Mouse (Mus musculus): ENCODE measurements at regions not wholly inside any gene's neighbourhood (a gene's known extent, or its start where the extent isn't known, plus 50 kb on each side); places are given as distances from the start of the nearest gene placed in this dataset. TPM values are rescaled to one million over a fixed set of nuclear protein-coding genes. Genes with fewer than 3 reads are reported as not detected.

DNA sequence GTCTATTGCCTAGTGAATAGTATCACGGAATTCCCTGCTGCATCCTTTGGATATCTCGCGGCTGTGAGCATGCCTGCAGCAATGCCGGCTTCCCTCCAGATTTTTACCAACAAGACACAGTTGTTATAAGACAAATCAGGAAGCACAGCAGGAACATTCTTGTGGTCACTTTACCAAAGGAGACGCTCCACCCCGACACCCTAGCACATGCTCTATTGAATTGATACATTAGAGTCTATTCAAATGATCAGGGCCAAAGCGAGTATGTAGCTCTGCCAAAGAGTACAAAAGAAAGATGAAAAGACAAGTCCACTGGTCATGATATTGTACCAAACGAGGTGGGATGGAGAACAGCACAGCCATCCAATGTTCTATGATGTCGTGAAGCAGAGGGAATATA is 376.1 kb upstream of the Fat1 start:
- no peak overlapping the region for H3K4me3 ChIP-seq (replicated peaks; ENCODE audit: low read length)
- 85% methylated on average over 9 of the region's 9 CpGs for WGBS
- ATAC-seq (ENCODE audit: low FRiP score, low read depth): no peak
- H3K9ac ChIP-seq (ENCODE audit: low read depth, low read length, severe bottlenecking): no peak overlapping the region
- H3K4me1 ChIP-seq (ENCODE audit: control insufficient read depth, insufficient read depth, low read length): no peaks in the 10 kb centered on the region
- H3K27ac ChIP-seq (replicated peaks; ENCODE audit: low read depth, low read length): no peak overlapping the region
- no peak for TF ChIP-seq POLR2A (IDR thresholded peaks at IDR 0.05; ENCODE audit: borderline replicate concordance, extremely low read depth, insufficient read depth, insufficient read length)
- no peaks in the 10 kb centered on the region for H3K36me3 ChIP-seq (ENCODE audit: control insufficient read depth, insufficient read depth, low read length)
- H3K4me2 ChIP-seq (replicated peaks; ENCODE audit: low read depth, low read length, severe bottlenecking): no peak overlapping the region
- DNase-seq (ENCODE audit: low spot score): no peak
- H3K27me3 ChIP-seq (ENCODE audit: control insufficient read depth, insufficient read depth, low read length): no peaks in the 10 kb centered on the region
- no peaks in the 10 kb centered on the region for H3K9me3 ChIP-seq (ENCODE audit: control insufficient read depth, low read length)

DNA sequence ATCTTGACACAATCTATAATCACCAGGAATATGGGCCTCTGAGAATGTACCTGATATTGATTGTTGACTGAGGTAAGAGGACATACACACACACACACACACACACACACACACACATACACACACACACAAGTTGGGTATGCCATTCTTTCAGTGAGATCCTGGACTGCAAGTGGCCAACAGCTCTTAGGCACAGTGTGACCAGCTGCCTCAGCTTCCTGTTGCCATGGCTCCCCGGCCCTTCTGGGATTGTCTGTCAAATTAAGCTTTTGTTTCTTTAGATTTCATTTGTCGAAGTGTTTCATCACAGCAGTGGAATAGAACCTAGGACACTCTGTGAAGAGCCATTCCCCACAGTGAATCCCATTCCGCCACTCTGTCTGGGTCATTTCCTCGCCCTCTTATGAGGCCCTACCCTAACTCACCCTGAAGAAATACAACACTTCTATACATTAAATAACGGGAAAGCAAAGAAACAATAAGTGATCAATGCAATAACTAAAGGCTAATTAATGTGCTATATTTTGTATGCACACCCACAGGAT is 358.9 kb upstream of the Fat1 start:
- Histone ChIP-seq H3K4me3 (replicated peaks; ENCODE audit: low read length) (no peak overlapping the region), H3K4me1 (ENCODE audit: control insufficient read depth, insufficient read depth, low read length) (no peaks in the 10 kb centered on the region), H3K27me3 (ENCODE audit: control insufficient read depth, insufficient read depth, low read length) (no peaks in the 10 kb centered on the region), H3K36me3 (ENCODE audit: control insufficient read depth, insufficient read depth, low read length) (no peaks in the 10 kb centered on the region), H3K9ac (ENCODE audit: low read depth, low read length, severe bottlenecking) (no peak overlapping the region), H3K9me3 (ENCODE audit: control insufficient read depth, low read length) (no peaks in the 10 kb centered on the region), H3K4me2 (replicated peaks; ENCODE audit: low read depth, low read length, severe bottlenecking) (no peak overlapping the region), H3K27ac (replicated peaks; ENCODE audit: low read depth, low read length) (no peak overlapping the region)
- WGBS: 78% methylated on average over 5 of the region's 5 CpGs
- no peak for DNase-seq (ENCODE audit: low spot score)
- no peak for TF ChIP-seq POLR2A (IDR thresholded peaks at IDR 0.05; ENCODE audit: borderline replicate concordance, extremely low read depth, insufficient read depth, insufficient read length)
- ATAC-seq (ENCODE audit: low FRiP score, low read depth): no peak

DNA sequence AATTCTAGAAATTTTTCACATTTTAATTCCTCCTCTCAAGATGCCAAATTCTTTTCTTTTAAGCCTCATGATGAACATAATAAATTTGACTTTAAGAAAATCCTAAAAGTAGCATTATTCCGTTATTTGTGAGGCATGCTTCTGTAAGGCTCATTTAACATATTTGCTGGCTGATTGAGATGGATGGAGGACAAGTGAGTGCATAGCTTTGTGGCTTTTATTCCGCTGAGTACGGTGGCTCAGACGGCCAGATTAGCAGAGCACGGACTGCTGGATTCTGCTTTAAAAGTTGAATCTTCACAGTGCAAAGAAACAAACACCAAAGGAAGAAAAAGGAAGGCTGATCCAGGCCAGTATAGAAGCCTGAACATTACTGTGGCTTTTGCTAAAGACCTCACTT is 358.3 kb upstream of the Fat1 start:
- ATAC-seq (ENCODE audit: low FRiP score, low read depth): no peak
- H3K27ac ChIP-seq (replicated peaks; ENCODE audit: low read depth, low read length): no peak overlapping the region
- no peaks in the 10 kb centered on the region for H3K27me3 ChIP-seq (ENCODE audit: control insufficient read depth, insufficient read depth, low read length)
- no peaks in the 10 kb centered on the region for H3K36me3 ChIP-seq (ENCODE audit: control insufficient read depth, insufficient read depth, low read length)
- 53% methylated on average over 5 of the region's 5 CpGs for WGBS
- no peaks in the 10 kb centered on the region for H3K4me1 ChIP-seq (ENCODE audit: control insufficient read depth, insufficient read depth, low read length)
- DNase-seq (ENCODE audit: low spot score): no peak
- H3K4me2 ChIP-seq (replicated peaks; ENCODE audit: low read depth, low read length, severe bottlenecking): no peak overlapping the region
- TF ChIP-seq POLR2A (IDR thresholded peaks at IDR 0.05; ENCODE audit: borderline replicate concordance, extremely low read depth, insufficient read depth, insufficient read length): no peak
- no peak overlapping the region for H3K9ac ChIP-seq (ENCODE audit: low read depth, low read length, severe bottlenecking)
- no peak overlapping the region for H3K4me3 ChIP-seq (replicated peaks; ENCODE audit: low read length)
- H3K9me3 ChIP-seq (ENCODE audit: control insufficient read depth, low read length): no peaks in the 10 kb centered on the region

Small RNAs in the stretch of these regions (microRNA-seq; reads per million reads assigned to microRNA genes)
- not detected for gene Gm26241
